Mouse (Mus musculus): ENCODE data around the gene Rwdd1.
A peak's percentile ranks its signal among the peaks of the same experiment; 100 is the strongest.
"Not testable (repeated sequence)": the region's sequence is repeated elsewhere in the genome, so short reads cannot be mapped to it uniquely, and the experiment has no call there.

Gene Rwdd1

GRCm38 (mm10) chr10:34019302-34020075 is at the start of gene Rwdd1:
Gene Rwdd1, minus strand, starts transcription at chr10:34019624.
- peak; percentile 92 for DNase-seq (ENCODE audit: low read depth, low spot score)

- DNase-seq (ENCODE audit: low read depth, low spot score), result no peak
Measured at GRCm38 (mm10) chr10:34066591-34066990, 47.2 kb upstream of the Rwdd1 start.

GRCm38 (mm10) chr10:34053987-34054386 is 34.6 kb upstream of the Rwdd1 start:
- no peak for DNase-seq (ENCODE audit: low read depth, low spot score)

- no peak for DNase-seq (ENCODE audit: low read depth, low spot score)
Measured at GRCm38 (mm10) chr10:34044210-34044609, 24.8 kb upstream of the Rwdd1 start, which contains the start of gene Calhm4. Gene Calhm4, minus strand, starts transcription at chr10:34044310.

GRCm38 (mm10) chr10:34037401-34037800 is 18.0 kb upstream of the Rwdd1 start, which contains the start of gene Trappc3l:
Gene Trappc3l, plus strand, starts transcription at chr10:34037597.
- DNase-seq (ENCODE audit: low read depth, low spot score), result no peak

GRCm38 (mm10) chr10:34036587-34036986 is 17.2 kb upstream of the Rwdd1 start:
- DNase-seq (ENCODE audit: low read depth, low spot score), result no peak

- DNase-seq (ENCODE audit: low read depth, low spot score), result peak; percentile 59
Measured at GRCm38 (mm10) chr10:34033630-34034305, 14.3 kb upstream of the Rwdd1 start.

GRCm38 (mm10) chr10:34030322-34030721 is 10.9 kb upstream of the Rwdd1 start:
- DNase-seq (ENCODE audit: low read depth, low spot score), result no peak

GRCm38 (mm10) chr10:34018746-34019301 is 600 bp downstream of the Rwdd1 start:
- no peak for DNase-seq (ENCODE audit: low read depth, low spot score)

- no peak for DNase-seq (ENCODE audit: low read depth, low spot score)
Measured at GRCm38 (mm10) chr10:34013241-34013640, 6.2 kb downstream of the Rwdd1 start.

- no peak for DNase-seq (ENCODE audit: low read depth, low spot score)
Measured at GRCm38 (mm10) chr10:34012581-34012980, 6.8 kb downstream of the Rwdd1 start.

- no peak for DNase-seq (ENCODE audit: low read depth, low spot score)
Measured at GRCm38 (mm10) chr10:33998397-33998796, 21.0 kb downstream of the Rwdd1 start.

- DNase-seq (ENCODE audit: low read depth, low spot score), result not testable (repeated sequence)
Measured at GRCm38 (mm10) chr10:33996686-33997085, 22.7 kb downstream of the Rwdd1 start.

GRCm38 (mm10) chr10:33986771-33987170 is 32.7 kb downstream of the Rwdd1 start:
- DNase-seq (ENCODE audit: low read depth, low spot score), result peak; percentile 75

- no peak for DNase-seq (ENCODE audit: low read depth, low spot score)
Measured at GRCm38 (mm10) chr10:33974781-33975494, 44.5 kb downstream of the Rwdd1 start.

- no peak for DNase-seq (ENCODE audit: low read depth, low spot score)
Measured at GRCm38 (mm10) chr10:33952509-33952908, 66.9 kb downstream of the Rwdd1 start.

GRCm38 (mm10) chr10:33950803-33951583 is 68.4 kb downstream of the Rwdd1 start, which contains the start of gene Zup1:
Gene Zup1, minus strand, starts transcription at chr10:33951269.
- peak; percentile 71 for DNase-seq (ENCODE audit: low read depth, low spot score)
